Mouse (Mus musculus): ENCODE data around the gene Ylpm1.

The Ylpm1 gene

DNA sequence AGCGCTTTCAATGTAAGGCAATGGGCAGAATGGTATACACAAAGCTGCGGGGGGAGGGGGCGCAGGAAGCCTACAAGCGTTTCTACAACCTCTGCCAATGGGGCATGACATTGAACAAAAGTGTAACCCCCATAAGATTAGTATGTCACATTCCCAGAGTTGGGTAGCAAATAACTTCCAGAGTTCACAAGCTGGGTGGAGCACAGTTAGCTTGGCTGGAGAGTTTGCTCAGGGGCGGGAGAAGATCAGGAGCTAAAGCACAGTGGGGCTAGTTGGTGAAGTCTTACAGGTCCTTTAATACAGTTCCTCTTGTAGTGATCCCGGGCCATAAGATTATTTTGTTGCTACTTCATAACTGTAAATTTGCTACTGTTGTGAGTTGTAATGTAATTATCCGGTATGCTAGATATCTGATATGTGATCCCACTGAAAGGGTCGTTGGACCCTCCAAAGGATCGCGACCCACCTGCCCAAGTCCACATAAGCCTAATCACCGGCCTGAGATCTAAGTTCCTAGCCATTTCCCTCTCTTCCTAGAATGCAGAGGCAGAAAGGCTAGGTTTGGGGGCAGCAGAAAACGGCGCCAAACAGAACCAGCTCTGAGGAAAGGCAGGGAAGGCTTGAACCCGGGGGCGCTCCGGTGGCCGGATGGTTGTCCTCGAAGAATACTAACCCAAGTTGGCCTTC, 114.0 kb downstream of the Ylpm1 start:
- peak; percentile 37 for DNase-seq (ENCODE audit: low read depth)

DNA sequence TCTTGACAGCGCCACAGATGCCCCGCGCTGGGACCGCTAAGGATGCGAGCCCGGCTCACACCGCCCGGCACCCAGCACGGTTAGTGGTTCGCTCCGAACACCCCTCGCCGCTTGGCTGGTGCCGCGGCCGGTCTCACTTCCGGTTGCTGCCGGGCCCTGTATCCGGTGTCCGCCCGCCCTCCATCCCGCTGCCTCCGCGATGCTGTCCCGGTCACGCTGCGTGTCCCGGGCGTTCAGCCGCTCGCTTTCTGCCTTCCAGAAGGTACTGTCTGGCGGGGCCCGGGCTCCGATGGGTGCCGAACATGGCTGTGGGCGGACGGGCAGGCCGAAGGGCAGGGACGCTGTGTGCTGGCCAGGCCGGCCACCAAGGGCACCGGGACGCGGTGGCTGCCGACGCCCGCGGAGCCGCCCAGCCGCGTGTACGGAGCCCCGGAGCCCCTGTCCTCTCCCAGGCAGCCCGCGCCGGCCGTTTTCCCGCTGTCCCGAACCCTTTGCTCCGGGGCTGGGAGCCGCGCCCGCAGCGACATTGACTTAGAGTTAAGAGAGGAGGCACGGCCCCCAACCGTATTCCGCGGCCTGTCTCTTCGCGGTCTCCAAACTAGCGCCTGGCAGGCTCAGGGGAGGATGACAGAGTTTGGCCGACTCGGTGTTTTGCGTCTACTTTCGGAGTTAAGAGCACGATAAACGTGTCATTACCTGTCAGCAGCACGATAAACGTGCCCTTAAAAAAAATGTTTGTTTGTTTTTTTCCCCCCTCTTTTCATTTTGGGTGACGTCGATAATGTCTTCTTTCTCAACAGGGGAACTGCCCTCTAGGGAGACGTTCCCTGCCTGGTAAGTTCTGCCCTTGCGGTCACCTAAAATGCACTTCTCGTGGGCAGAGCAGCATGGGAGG, 114.8 kb downstream of the Ylpm1 start, which contains the start of the genes Prox2 and Dlst:
Prox2 (minus strand) TSS at position 62 of the 895 bp plus-strand sequence.
Dlst (plus strand) TSS at position 136 of the 895 bp plus-strand sequence.
- DNase-seq (ENCODE audit: low read depth) = peak; percentile 70

DNA sequence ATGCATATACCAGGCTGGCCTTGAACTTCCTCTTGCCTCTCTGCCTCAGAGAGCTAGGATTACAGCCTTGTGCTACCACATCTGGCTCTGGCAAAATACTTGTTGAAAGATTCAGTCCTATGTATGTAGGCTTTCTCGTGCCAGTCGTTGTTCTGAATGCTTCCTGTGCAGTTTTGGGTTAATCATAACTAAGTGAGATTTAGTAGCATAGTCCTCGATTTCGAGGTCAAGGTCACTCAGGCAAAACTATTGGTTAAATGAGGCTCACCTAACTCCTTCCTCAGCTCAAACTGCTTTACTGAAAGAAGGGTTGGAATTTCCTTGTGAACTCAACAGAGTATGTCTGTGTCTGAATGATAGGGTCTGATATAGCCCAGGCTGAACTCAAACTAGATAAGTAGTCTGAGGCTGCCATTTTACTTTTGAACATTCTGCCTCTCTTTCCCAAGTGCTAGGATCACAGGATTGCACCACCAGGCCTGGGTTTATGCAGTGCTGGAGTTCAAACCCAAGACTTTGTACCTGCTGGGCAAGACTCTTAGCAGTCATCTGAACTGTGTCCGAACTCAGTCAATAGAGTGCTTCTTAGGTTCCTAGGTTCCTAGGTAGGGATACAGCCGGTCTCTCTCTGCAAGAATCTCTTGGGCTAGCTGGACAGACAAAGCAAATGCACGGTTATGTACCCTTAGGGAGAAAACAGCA, 116.6 kb downstream of the Ylpm1 start:
- DNase-seq (ENCODE audit: low read depth) = no peak

DNA sequence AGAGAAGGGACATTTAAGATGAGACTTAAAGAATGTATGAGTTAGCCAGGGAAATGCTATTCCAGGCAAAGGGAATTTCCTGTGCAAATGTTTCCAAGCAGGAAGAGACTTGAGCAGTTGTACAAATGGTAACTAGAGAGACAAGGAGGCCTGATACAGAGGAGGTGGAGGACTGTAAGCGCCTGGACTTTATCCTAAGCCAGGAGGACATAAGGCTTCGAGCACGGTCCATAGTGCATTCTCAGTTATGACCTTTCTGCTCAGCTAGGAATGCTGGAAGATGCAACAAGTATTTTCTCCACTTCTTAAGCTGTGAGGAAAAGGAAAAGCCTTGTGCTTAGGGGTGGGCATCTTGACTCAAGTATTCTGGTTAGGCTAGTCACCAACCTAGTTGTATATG, 117.2 kb downstream of the Ylpm1 start:
- no peak for DNase-seq (ENCODE audit: low read depth)

DNA sequence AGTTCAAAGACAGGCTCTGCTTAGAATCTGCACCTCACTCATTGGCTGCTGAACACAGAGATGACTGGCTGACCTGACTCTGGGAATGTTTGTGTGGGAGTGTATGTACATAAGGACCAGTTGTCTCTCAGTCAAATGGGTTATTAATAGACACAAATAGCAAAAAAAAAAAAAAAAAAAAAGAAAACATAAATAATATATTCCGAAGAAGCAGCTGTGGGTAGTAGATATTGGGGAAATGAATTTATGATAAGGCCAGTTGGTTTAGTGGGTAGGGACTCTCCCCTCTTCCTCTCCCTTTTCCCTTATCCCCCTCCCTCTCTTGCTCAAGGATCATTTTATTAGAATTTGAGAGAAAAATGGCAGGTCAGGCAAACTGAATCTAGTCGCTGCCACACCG, 117.8 kb downstream of the Ylpm1 start:
- DNase-seq (ENCODE audit: low read depth) = no peak

DNA sequence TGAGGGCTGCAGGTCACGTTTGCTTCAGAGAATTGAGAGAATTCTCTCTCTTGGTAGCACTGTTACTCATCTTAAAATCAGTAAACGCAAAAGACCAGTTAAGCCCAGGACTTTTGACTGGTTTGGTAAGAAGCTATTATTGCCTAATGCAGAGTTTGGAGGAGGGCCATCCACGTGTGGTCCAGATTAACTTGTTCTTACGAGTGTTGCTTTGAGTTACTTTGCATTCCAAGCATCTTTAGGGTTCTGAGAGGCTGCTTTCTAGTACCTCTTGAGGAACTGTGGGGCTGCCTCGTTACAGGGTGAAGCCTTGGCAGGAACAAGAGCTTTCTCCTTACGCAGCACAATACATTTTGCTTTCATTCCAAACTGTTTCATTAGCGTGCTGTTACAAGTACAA, 119.6 kb downstream of the Ylpm1 start:
- no peak for DNase-seq (ENCODE audit: low read depth)
